Mouse (Mus musculus) C2C12 (cell line): ENCODE data around the gene Tpo. TPM values are rescaled to one million over a fixed set of nuclear protein-coding genes. Genes with fewer than 3 reads are reported as not detected.

ENCODE experiments used
- H3K27me3 ChIP-seq: one replicate; pipeline ENCODE4 v1.6.1; 2011; ENCODE audit not compliant: control insufficient read depth, insufficient read depth, insufficient read length
- H3K36me3 ChIP-seq: one replicate; pipeline ENCODE4 v1.6.1; 2011; ENCODE audit not compliant: control insufficient read depth, insufficient read depth
- H3K4me3 ChIP-seq: one replicate; pipeline ENCODE4 v1.5.1; 2011; ENCODE audit warnings: mild to moderate bottlenecking, control low read depth; ENCODE audit not compliant: poor library complexity, insufficient read depth, severe bottlenecking
- H3K79me2 ChIP-seq: one replicate; pipeline ENCODE4 v1.6.1; 2011; ENCODE audit not compliant: control insufficient read depth, insufficient read depth
- H3K79me3 ChIP-seq: one replicate; pipeline ENCODE4 v1.6.1; 2011; ENCODE audit warnings: low read depth, control low read depth
- H3ac ChIP-seq: one replicate; pipeline ENCODE3; 2011; ENCODE audit warnings: low read depth; ENCODE audit not compliant: control insufficient read depth, insufficient read length
- CEBPB ChIP-seq: IDR thresholded peaks from one replicate; pipeline ENCODE4 v1.6.1; 2011; ENCODE audit warnings: low read depth, mild to moderate bottlenecking, control low read depth, moderate library complexity
- CTCF ChIP-seq: IDR thresholded peaks from one replicate; pipeline ENCODE4 v1.5.1; 2011; ENCODE audit not compliant: control insufficient read depth, insufficient read depth, insufficient read length
- FOSL1 ChIP-seq: IDR thresholded peaks from one replicate; pipeline ENCODE4 v1.8.0; 2011; ENCODE audit warnings: mild to moderate bottlenecking, low read length; ENCODE audit not compliant: poor library complexity, insufficient read depth, severe bottlenecking
- MAX ChIP-seq: IDR thresholded peaks from one replicate; pipeline ENCODE4 v1.6.1; 2011; ENCODE audit warnings: mild to moderate bottlenecking, control low read depth
- MYOD1 ChIP-seq: IDR thresholded peaks from one replicate; pipeline ENCODE4 v1.6.1; 2011; ENCODE audit warnings: low read depth; ENCODE audit not compliant: control insufficient read depth, insufficient read length
- MYOG ChIP-seq: IDR thresholded peaks from one replicate; pipeline ENCODE4 v1.6.1; 2011; ENCODE audit not compliant: control insufficient read depth, insufficient read length; ENCODE audit errors: extremely low read depth
- USF1 ChIP-seq: IDR thresholded peaks from one replicate; pipeline ENCODE4 v1.6.1; 2011; ENCODE audit warnings: low read depth, mild to moderate bottlenecking, control low read depth, moderate library complexity
- polyA plus RNA-seq: library from polyadenylated mRNA; unstranded; fragments of >200 nt; fragmentation: generic; extraction: Trizol; gene quantifications from one replicate; pipeline ENCODE4 v1.2.1, GENCODE M21; 2012; ENCODE audit warnings: missing spikeins

Gene Tpo
- polyA plus RNA-seq, 1 experiment = not detected

DNA sequence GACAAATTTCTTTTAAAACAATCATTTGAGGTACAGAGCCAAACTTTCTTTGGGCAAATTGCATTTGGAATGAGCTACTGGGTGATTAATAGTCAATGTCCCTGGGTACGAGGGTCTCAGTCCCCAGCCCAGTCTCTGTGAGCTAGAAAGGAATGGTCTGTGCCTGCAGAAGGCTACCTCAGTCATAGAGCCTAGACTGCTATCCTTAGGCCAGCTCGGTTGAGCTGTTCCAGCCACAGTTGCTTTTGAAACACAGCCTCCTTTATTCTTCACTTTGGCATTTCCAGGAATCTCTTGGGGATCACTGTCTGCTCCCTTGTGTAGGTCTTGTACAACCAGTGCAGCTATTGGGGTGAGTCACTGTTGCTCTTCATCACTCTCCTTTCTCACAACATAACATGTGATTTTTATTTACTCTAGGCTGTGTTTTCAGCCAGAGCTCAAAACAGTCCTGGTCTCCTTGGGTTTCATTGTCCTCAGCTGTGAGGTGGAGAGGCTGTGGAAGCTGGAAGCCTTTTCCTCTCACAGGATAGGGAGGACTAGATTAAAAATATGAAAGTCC, 108.1 kb downstream of the Tpo start:
- Histone ChIP-seq H3K36me3 (peaks cover 4% of the 10 kb centered on the region), H3K79me3 (no peaks in the 10 kb centered on the region), H3K79me2 (no peaks in the 10 kb centered on the region), H3K4me3 (no peak overlapping the region), H3ac (no peak overlapping the region), H3K27me3 (no peaks in the 10 kb centered on the region)
- TF ChIP-seq MYOG (no peak), CEBPB (no peak), CTCF (no peak), USF1 (no peak), MYOD1 (no peak), MAX (no peak), FOSL1 (no peak)

GRCm38 (mm10) chr12:30023491-30023890, 108.9 kb downstream of the Tpo start:
- TF ChIP-seq USF1 (no peak), CEBPB (no peak), CTCF (no peak), FOSL1 (no peak), MYOD1 (no peak), MYOG (no peak), MAX (no peak)
- no peaks in the 10 kb centered on the region for H3K27me3 ChIP-seq
- H3K4me3 ChIP-seq = no peak overlapping the region

GRCm38 (mm10) chr12:30020447-30020846, 112.0 kb downstream of the Tpo start:
- no peak overlapping the region for H3ac ChIP-seq
- H3K79me2 ChIP-seq = no peaks in the 10 kb centered on the region
- peaks cover 12% of the 10 kb centered on the region for H3K36me3 ChIP-seq
- H3K4me3 ChIP-seq = no peak overlapping the region
- H3K27me3 ChIP-seq = no peaks in the 10 kb centered on the region
- no peak for TF ChIP-seq CEBPB
- no peaks in the 10 kb centered on the region for H3K79me3 ChIP-seq

More at GRCm38 (mm10) chr12:30023491-30023890, 108.9 kb downstream of the Tpo start:
- Histone ChIP-seq H3K79me2 (no peaks in the 10 kb centered on the region), H3K36me3 (peaks cover 4% of the 10 kb centered on the region), H3K79me3 (no peaks in the 10 kb centered on the region), H3ac (no peak overlapping the region)

DNA sequence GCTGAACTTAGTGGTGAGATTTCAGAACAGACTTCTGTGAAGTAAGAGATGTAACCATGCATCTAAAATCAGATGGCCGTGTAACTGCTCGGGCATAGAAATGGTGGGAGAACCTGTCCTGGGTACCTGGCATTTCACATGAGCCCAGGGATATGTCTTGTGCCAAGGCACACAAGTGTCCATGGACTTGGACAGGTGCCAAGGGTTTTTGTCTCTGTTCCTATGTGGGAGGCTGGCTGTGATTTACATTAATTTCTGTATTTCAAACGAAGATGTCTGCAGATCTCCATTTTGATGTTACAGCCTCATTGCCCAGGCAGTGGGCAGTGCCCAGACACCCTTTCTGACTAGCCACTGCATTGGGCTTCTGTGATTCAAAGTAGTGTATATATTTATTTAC, 115.3 kb downstream of the Tpo start:
- H3K27me3 ChIP-seq = no peaks in the 10 kb centered on the region
- H3K4me3 ChIP-seq = no peak overlapping the region
- H3K79me3 ChIP-seq = no peaks in the 10 kb centered on the region
- no peaks in the 10 kb centered on the region for H3K79me2 ChIP-seq
- peaks cover 39% of the 10 kb centered on the region for H3K36me3 ChIP-seq
- TF ChIP-seq MYOG = no peak
- no peak for TF ChIP-seq USF1
- no peak for TF ChIP-seq CEBPB
- TF ChIP-seq CTCF = no peak
- no peak for TF ChIP-seq MAX
- TF ChIP-seq FOSL1 = no peak
- TF ChIP-seq MYOD1 = no peak
- H3ac ChIP-seq = no peak overlapping the region

GRCm38 (mm10) chr12:30015501-30015900, 116.9 kb downstream of the Tpo start:
- H3K79me2 ChIP-seq = no peaks in the 10 kb centered on the region
- H3K36me3 ChIP-seq = peaks cover 47% of the 10 kb centered on the region
- TF ChIP-seq CTCF = no peak
- TF ChIP-seq MYOD1 = no peak
- TF ChIP-seq MAX = no peak
- no peak for TF ChIP-seq USF1
- TF ChIP-seq CEBPB = no peak
- TF ChIP-seq MYOG = no peak
- no peak for TF ChIP-seq FOSL1

DNA sequence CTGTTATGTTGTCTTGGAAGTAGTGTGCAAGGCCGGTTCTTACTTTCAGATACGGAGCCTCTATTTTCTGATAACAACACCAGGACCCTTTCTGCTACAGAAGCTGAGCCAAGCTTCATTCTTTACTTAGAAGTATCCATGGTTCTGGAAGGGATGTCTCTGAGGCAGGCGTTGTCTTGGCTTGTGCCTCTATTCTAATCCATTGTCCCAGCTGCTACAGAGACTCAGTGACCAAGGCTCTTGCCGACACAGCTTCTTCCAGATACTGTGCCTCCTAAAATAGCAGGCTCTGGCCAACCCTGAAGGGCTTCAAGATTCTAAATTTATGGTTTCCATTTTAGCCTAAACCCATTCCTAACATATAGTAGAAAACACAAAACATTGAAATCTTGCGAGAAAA, 123.7 kb downstream of the Tpo start:
- H3K79me3 ChIP-seq = peaks cover 6% of the 10 kb centered on the region
- peaks cover 62% of the 10 kb centered on the region for H3K36me3 ChIP-seq
- H3K79me2 ChIP-seq = peaks cover 10% of the 10 kb centered on the region
- no peak overlapping the region for H3K4me3 ChIP-seq
- H3K27me3 ChIP-seq = no peaks in the 10 kb centered on the region
- H3ac ChIP-seq = no peak overlapping the region
- TF ChIP-seq CTCF (no peak), USF1 (no peak)

More at GRCm38 (mm10) chr12:30015501-30015900, 116.9 kb downstream of the Tpo start:
- no peak overlapping the region for H3K4me3 ChIP-seq
- no peak overlapping the region for H3ac ChIP-seq
- no peaks in the 10 kb centered on the region for H3K79me3 ChIP-seq
- H3K27me3 ChIP-seq = no peaks in the 10 kb centered on the region
